Mouse (Mus musculus): ENCODE measurements around the gene Dgcr2. TPM values are rescaled to one million over a fixed set of nuclear protein-coding genes. Genes with fewer than 3 reads are reported as not detected.

Dgcr2 gene
- polyA plus RNA-seq, 1 experiment from 2014 or later = 85.6 TPM

DNA sequence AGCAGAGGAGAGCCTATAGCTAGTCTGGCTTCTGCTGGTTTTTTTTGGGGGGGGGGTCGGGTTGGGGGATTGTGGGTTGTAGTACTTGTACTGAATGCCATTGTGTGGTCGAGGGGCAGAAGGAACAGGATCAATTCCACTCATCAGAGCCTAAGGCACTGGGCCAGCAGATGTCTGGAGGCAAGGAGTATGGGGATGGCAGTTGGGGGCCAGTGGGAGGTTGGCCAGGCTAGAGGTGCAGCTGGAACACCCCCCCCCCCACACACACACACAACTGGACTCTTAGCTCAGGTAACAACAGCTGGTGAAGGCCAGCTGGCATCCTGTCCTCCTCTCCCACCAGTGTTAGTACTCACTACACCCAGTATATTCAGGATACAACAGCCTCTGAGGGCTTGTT lies 30.8 kb upstream of the Dgcr2 start:
- Histone ChIP-seq H3K9ac (no peak overlapping the region), H3K4me2 (peak overlapping the region; percentile 93; the same call in 1 of the 2 replicates), H3K4me1 (peaks cover 20% of the 10 kb centered on the region), H3K27me3 (peaks cover 16% of the 10 kb centered on the region), H3K27ac (peak overlapping the region; percentile 77; the same call in 1 of the 2 replicates), H3K36me3 (ENCODE audit: poor library complexity, severe bottlenecking) (peaks cover 20% of the 10 kb centered on the region), H3K4me3 (no peak overlapping the region), H3K9me3 (replicated peaks) (no peaks in the 10 kb centered on the region)
- 0% methylated on average over 2 of the region's 2 CpGs for WGBS
- no peak for ATAC-seq

- H3K4me3 ChIP-seq = peak overlapping the region; percentile 88
- peaks cover 20% of the 10 kb centered on the region for H3K36me3 ChIP-seq (ENCODE audit: poor library complexity, severe bottlenecking)
- peaks cover 20% of the 10 kb centered on the region for H3K4me1 ChIP-seq
- WGBS = under 1% methylated on average over 9 of the region's 9 CpGs
- peak overlapping the region; percentile 77 for H3K27ac ChIP-seq
- peak; percentile 48 for ATAC-seq
- no peaks in the 10 kb centered on the region for H3K9me3 ChIP-seq (replicated peaks)
- peak overlapping the region; percentile 89 for H3K9ac ChIP-seq
- peak overlapping the region; percentile 93 for H3K4me2 ChIP-seq
- H3K27me3 ChIP-seq = peaks cover 14% of the 10 kb centered on the region
Measured at GRCm38 (mm10) chr16:17928627-17929104, 30.3 kb upstream of the Dgcr2 start.

DNA sequence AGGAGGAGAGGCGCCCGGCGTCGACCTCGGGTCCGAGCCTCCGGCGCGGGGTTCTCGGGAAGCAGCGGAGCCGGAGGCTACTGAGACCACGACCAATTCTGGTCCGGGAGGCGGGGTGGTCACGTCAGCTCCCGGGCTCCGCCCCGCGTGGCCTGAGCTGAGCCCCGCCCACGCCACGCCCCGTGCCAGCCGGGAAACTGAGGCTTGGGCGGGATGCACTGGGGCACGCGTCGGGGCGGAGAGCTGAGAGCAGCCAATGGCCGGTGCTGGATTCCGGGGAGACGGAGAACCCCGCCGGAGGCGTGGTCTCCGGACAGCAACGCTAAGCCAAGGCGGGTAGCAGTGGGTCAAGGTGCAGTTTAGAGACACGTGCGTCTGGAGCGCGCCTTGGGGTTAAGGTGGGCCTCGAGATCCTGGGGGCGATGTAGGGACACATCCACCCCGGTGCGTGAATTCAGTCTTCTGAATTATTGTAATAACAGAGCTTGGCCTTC lies 29.8 kb upstream of the Dgcr2 start, which contains the start of gene Slc25a1:
TSS of gene Slc25a1 (minus strand) at position 133 of the 494 bp plus-strand sequence.
- Histone ChIP-seq H3K9ac (peak within 1 kb of the TSS; percentile 89), H3K36me3 (ENCODE audit: poor library complexity, severe bottlenecking) (peaks cover 20% of the 10 kb centered on the region), H3K27me3 (peaks cover 14% of the 10 kb centered on the region), H3K4me3 (peak within 1 kb of the TSS; percentile 88), H3K27ac (peak within 1 kb of the TSS; percentile 77), H3K4me2 (peak within 1 kb of the TSS; percentile 93), H3K4me1 (peaks cover 23% of the 10 kb centered on the region), H3K9me3 (replicated peaks) (no peaks in the 10 kb centered on the region)
- under 1% methylated on average over 47 of the region's 47 CpGs for WGBS
- ATAC-seq = peak; percentile 83

- H3K9ac ChIP-seq = peak overlapping the region; percentile 89
- H3K27ac ChIP-seq = peak overlapping the region; percentile 77
- H3K4me1 ChIP-seq = peaks cover 30% of the 10 kb centered on the region
- peaks cover 20% of the 10 kb centered on the region for H3K36me3 ChIP-seq (ENCODE audit: poor library complexity, severe bottlenecking)
- WGBS = under 1% methylated on average over 69 of the region's 72 CpGs
- H3K4me2 ChIP-seq = peak overlapping the region; percentile 93
- no peaks in the 10 kb centered on the region for H3K9me3 ChIP-seq (replicated peaks)
- peaks cover 13% of the 10 kb centered on the region for H3K27me3 ChIP-seq
- ATAC-seq = peak; percentile 52
- H3K4me3 ChIP-seq = peak overlapping the region; percentile 88
Measured at GRCm38 (mm10) chr16:17927351-17928082, 29.2 kb upstream of the Dgcr2 start.

DNA sequence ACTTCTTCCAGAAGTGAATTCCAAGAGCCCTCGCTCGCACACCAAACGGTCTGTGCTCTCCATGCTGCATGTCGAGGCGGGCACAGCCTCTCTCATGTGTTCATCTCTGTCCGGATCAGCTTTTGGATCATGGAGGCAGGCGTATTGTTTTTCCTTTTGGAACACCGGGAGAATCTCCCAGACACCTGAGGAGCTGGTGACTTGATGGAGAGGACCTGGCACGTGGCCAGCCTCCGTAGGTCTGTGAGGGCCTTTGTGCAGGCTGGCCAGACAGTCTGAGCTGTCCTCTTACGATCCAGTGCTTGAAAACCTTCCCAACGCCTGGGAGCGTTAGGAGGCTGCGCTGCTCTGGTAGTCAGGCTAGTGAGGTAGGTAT lies 23.8 kb upstream of the Dgcr2 start:
- H3K4me2 ChIP-seq = peak overlapping the region; percentile 98
- peaks cover 22% of the 10 kb centered on the region for H3K27me3 ChIP-seq
- 1% methylated on average over 14 of the region's 14 CpGs for WGBS
- H3K27ac ChIP-seq = peak overlapping the region; percentile 86
- peaks cover 20% of the 10 kb centered on the region for H3K36me3 ChIP-seq (ENCODE audit: poor library complexity, severe bottlenecking)
- peak; percentile 9; the same call in 1 of the 2 replicates for ATAC-seq
- H3K9me3 ChIP-seq (replicated peaks) = no peaks in the 10 kb centered on the region
- peak overlapping the region; percentile 91 for H3K9ac ChIP-seq
- peaks cover 41% of the 10 kb centered on the region for H3K4me1 ChIP-seq
- peak overlapping the region; percentile 79 for H3K4me3 ChIP-seq

DNA sequence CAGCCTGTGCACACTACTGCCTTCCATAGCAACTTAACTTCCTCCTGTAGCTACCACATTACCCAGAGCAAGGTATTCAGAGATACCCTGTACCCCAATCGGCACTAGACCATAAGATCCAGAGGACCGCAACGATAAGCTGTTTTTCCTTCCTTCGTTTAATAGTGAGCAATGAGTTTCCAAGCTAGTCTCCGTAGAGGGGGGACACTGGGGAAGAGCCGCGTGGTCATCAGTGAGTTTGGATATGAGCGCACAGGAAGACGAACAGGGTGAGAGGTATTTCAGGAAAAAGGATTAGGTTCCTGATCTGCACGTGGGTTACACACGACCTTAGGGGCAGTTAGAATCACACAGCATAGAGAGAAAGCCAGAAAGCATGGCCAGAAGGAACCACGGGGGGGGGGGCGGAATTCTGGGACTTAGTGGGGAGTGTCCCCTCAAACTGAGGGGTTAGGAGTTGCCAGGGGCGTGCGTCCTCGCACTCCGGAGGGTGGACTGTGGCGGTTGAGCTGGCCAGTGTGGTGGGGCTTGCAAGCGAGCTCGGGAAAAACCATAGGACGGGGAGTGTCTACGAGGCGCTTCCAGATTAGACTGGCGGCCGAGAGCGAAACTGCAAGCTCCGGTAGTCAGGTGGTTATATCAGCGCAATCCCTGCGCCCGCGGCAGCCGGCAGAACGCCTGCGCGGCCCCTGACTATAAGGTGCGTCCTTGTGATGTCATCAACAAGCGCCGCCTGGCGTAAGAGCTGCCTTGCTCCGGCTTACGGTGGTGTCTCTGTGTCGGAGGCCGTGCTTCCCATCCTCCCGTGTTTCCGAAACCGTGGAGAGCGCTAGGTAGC lies 23.2 kb upstream of the Dgcr2 start:
- Histone ChIP-seq H3K4me2 (peak overlapping the region; percentile 98), H3K27ac (peak overlapping the region; percentile 86), H3K9me3 (replicated peaks) (no peaks in the 10 kb centered on the region), H3K4me3 (peak overlapping the region; percentile 79), H3K36me3 (ENCODE audit: poor library complexity, severe bottlenecking) (peaks cover 20% of the 10 kb centered on the region), H3K27me3 (peaks cover 28% of the 10 kb centered on the region), H3K4me1 (peaks cover 35% of the 10 kb centered on the region), H3K9ac (peak overlapping the region; percentile 91)
- 2% methylated on average over 47 of the region's 47 CpGs for whole genome bisulfite sequencing
- ATAC-seq = peak; percentile 97

DNA sequence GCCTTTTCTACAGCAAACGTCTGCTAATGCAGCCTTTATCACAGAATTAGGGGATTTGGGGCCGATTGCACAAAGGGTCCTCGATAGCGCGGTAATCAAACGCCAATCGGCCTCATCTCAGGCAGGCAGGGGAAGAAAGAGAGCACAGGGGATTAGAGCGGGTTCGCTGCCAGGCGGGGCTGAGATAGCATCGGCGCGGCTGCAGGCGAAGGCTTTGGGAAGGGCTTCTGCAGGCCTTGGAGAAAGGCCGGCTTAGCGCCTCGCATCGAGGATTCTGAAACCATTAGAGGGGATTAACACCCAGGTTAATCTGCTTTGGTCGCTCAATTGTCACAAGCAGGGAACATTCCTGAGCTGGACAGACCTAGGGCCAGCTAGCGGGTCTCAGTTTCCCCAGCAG lies 22.2 kb upstream of the Dgcr2 start:
- peaks cover 10% of the 10 kb centered on the region for H3K36me3 ChIP-seq (ENCODE audit: poor library complexity, severe bottlenecking)
- no peak overlapping the region for H3K4me3 ChIP-seq
- peaks cover 38% of the 10 kb centered on the region for H3K27me3 ChIP-seq
- H3K9me3 ChIP-seq (replicated peaks) = no peaks in the 10 kb centered on the region
- peak overlapping the region; percentile 98 for H3K4me2 ChIP-seq
- peak overlapping the region; percentile 49 for H3K9ac ChIP-seq
- H3K4me1 ChIP-seq = peaks cover 29% of the 10 kb centered on the region
- ATAC-seq = no peak
- H3K27ac ChIP-seq = no peak overlapping the region
- WGBS = 4% methylated on average over 20 of the region's 20 CpGs

DNA sequence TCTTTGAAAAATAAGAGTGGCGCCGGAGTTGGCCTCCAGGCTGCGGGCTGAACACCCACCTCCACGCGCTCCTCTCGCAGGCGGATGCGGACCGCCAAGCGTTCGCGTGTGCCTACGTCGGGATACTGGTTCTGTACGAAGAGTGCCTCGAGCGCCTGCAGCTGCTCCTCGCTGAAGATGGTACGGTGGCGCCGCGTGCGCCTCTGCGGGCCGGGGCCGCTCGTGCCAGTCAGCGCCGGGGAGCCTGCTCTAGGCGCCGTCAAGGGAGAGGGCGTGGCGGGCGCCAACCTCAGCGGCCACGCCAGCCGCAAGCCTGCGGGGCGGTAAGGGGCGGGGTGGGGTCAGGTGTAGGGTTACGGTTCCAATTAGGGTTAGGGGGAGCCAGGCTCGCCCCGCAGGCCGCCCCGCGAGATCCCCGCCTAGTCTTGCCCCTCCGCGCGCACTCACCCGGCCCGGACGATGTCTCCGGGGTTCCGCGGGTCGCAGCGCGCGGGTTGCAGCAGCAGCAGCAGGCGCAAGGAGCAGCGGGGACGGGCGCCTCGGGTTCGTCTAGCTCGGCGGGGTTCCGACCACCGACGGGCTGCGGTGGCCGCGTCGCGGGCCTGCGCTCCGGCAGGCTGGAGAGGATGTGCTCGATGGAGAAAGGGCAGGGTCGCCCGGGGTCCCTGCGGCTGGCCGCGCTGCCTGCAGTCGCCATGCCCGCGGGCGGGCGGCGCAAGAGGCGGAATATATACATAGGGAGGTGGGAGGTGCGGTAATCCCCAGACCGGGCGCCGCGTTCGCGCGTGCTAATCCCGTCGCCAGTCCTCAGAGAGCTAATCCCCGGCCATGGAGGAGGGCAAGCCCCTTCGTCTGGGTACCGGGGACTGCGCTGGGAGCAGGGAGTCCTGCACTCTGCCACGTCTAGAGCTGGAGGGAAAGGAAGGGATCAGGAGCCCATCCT lies 16.2 kb upstream of the Dgcr2 start, which contains the start of gene Gsc2:
TSS of gene Gsc2 (minus strand) at position 753 of the 943 bp plus-strand sequence.
- H3K4me1 ChIP-seq = peaks cover 21% of the 10 kb centered on the region
- H3K9ac ChIP-seq = peak within 1 kb of the TSS; percentile 34
- ATAC-seq = no peak
- H3K4me2 ChIP-seq = peak within 1 kb of the TSS; percentile 57
- H3K4me3 ChIP-seq = peak within 1 kb of the TSS; percentile 34
- WGBS = under 1% methylated on average over 84 of the region's 106 CpGs
- H3K27me3 ChIP-seq = peaks cover 70% of the 10 kb centered on the region
- H3K36me3 ChIP-seq (ENCODE audit: poor library complexity, severe bottlenecking) = no peaks in the 10 kb centered on the region
- no peak within 1 kb of the TSS for H3K27ac ChIP-seq
- H3K9me3 ChIP-seq (replicated peaks) = no peaks in the 10 kb centered on the region

GRCm38 (mm10) chr16:17911052-17911595 lies 12.8 kb upstream of the Dgcr2 start, which contains the start of gene Ess2:
Ess2 (minus strand) TSS chr16:17911348.
- Histone ChIP-seq H3K4me2 (peak within 1 kb of the TSS; percentile 97), H3K36me3 (ENCODE audit: poor library complexity, severe bottlenecking) (peaks cover 34% of the 10 kb centered on the region), H3K9ac (peak within 1 kb of the TSS; percentile 85), H3K4me3 (peak within 1 kb of the TSS; percentile 78), H3K27ac (peak within 1 kb of the TSS; percentile 52; the same call in 1 of the 2 replicates), H3K4me1 (peaks cover 21% of the 10 kb centered on the region), H3K9me3 (replicated peaks) (no peaks in the 10 kb centered on the region), H3K27me3 (peaks cover 46% of the 10 kb centered on the region)
- WGBS = under 1% methylated on average over 35 of the region's 35 CpGs
- ATAC-seq = peak; percentile 97

- no peak for ATAC-seq
- Histone ChIP-seq H3K9me3 (replicated peaks) (no peaks in the 10 kb centered on the region), H3K4me3 (no peak overlapping the region), H3K27me3 (0 out of 2 replicates have a peak, but pooled peaks cover 3% of the 10 kb centered on the region), H3K4me2 (no peak overlapping the region), H3K9ac (no peak overlapping the region), H3K27ac (no peak overlapping the region), H3K36me3 (ENCODE audit: poor library complexity, severe bottlenecking) (peaks cover 28% of the 10 kb centered on the region), H3K4me1 (peaks cover 10% of the 10 kb centered on the region)
Measured at GRCm38 (mm10) chr16:17896091-17896490, 2.3 kb downstream of the Dgcr2 start.

DNA sequence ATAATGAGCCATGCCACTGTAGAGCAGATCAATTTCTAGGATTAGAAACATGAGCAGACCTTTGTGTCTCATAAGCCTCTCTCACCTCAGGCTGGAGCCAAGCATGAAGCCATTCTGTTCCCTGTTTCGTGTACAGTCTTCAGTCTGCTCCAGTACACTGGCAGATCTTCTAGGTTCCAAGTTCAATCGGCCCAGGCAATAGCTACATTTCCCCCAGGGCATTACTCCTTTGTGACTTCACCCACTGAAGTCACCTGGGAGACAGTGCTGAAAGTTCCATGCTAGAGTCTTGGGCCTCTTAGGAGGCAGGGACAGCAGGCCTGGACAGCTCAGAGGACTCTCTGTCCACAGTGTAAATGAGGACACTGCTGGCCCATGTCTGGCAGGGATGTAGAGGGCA lies 4.4 kb downstream of the Dgcr2 start, which contains the start of gene Tssk1:
TSS of gene Tssk1 (plus strand) at position 301 of the 400 bp plus-strand sequence.
- WGBS = 91% methylated on average over 2 of the region's 2 CpGs
- Histone ChIP-seq H3K9ac (no peak within 1 kb of the TSS), H3K36me3 (ENCODE audit: poor library complexity, severe bottlenecking) (peaks cover 7% of the 10 kb centered on the region), H3K4me3 (no peak within 1 kb of the TSS), H3K4me2 (no peak within 1 kb of the TSS), H3K27ac (no peak within 1 kb of the TSS), H3K9me3 (replicated peaks) (no peaks in the 10 kb centered on the region), H3K27me3 (0 out of 2 replicates have a peak, but pooled peaks cover 3% of the 10 kb centered on the region), H3K4me1 (peaks cover 26% of the 10 kb centered on the region)
- no peak for ATAC-seq
